Mouse (Mus musculus) myocyte (in vitro differentiated cells): ENCODE measurements around the gene Pfdn6.
"Not testable (repeated sequence)": the region's sequence is repeated elsewhere in the genome, so short reads cannot be mapped to it uniquely, and the experiment has no call there.

Experiments
- CEBPB ChIP-seq: IDR thresholded peaks from 2 replicates; pipeline ENCODE4 v1.6.1; 2011; ENCODE audit warnings: mild to moderate bottlenecking, moderate library complexity; ENCODE audit not compliant: poor library complexity, insufficient read depth, severe bottlenecking
- E2F4 ChIP-seq: IDR thresholded peaks from one replicate; pipeline ENCODE4 v1.6.1; 2011; ENCODE audit warnings: mild to moderate bottlenecking, control low read depth, moderate library complexity; ENCODE audit not compliant: insufficient read depth
- MAX ChIP-seq: IDR thresholded peaks from one replicate; pipeline ENCODE4 v1.6.1; 2011; ENCODE audit warnings: low read depth, mild to moderate bottlenecking, control low read depth
- MYOD1 ChIP-seq, 3 experiments: IDR thresholded peaks; one replicate each; pipeline ENCODE4 v1.6.1; 2011; ENCODE audit warnings: control low read depth in 2 of 3, low read depth in 2 of 3, mild to moderate bottlenecking in 2 of 3, moderate library complexity in 1 of 3; ENCODE audit not compliant: insufficient read length in 2 of 3, control insufficient read depth in 1 of 3
- POLR2A ChIP-seq: IDR thresholded peaks from one replicate; pipeline ENCODE4 v1.6.1; 2011; ENCODE audit warnings: low read depth, mild to moderate bottlenecking, control low read depth, moderate library complexity; ENCODE audit not compliant: insufficient read length
- POLR2AphosphoS2 ChIP-seq: IDR thresholded peaks from one replicate; pipeline ENCODE4 v1.6.1; 2011; ENCODE audit warnings: low read depth, control low read depth; ENCODE audit not compliant: insufficient read length
- REST ChIP-seq: IDR thresholded peaks from one replicate; pipeline ENCODE4 v1.6.1; 2011; ENCODE audit warnings: mild to moderate bottlenecking, control low read depth, moderate library complexity; ENCODE audit not compliant: insufficient read depth, insufficient read length
- TCF12 ChIP-seq: IDR thresholded peaks from one replicate; pipeline ENCODE4 v1.6.1; 2011; ENCODE audit warnings: mild to moderate bottlenecking, control low read depth; ENCODE audit not compliant: poor library complexity, insufficient read depth, severe bottlenecking
- USF1 ChIP-seq: IDR thresholded peaks from one replicate; pipeline ENCODE4 v1.6.1; 2011; ENCODE audit warnings: low read depth, mild to moderate bottlenecking, control low read depth, moderate library complexity

- TF ChIP-seq USF1; POLR2A; POLR2AphosphoS2; REST; MAX; TCF12; CEBPB; MYOD1 (IDR thresholded peaks at IDR 0.05; ENCODE audit: control insufficient read depth in 1 of 3, insufficient read length in 2 of 3, low read depth in 2 of 3); E2F4: not testable (repeated sequence)
Observed at GRCm38 (mm10) chr17:33903911-33904651, 36.1 kb downstream of the Pfdn6 start.
